Mouse (Mus musculus): Measurements from ENCODE around the gene Olfr458.

DNA sequence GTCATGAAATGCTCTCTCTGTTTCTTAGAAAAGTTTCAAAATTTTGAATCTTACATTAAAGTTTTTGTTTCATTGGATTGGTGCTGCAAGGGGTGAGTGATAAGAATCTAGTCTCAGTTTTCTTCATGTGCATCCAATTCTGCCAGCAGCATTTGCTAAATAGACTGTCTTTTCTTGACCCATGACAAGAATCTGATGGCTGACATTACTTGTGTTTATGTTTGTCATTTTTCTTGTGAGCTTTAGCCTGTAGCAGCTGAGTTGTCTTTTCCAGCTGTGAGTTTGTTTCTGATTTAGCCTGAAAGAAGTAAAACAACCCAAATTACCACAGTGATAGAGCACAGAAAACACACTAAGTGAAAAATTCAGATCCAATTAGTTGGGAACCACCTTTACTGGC is 19.6 kb upstream of the Olfr458 start:
- TF ChIP-seq CTCF (IDR thresholded peaks at IDR 0.05; ENCODE audit: extremely low read depth, insufficient read depth, insufficient read length, insufficient replicate concordance) (no peak), POLR2A (IDR thresholded peaks at IDR 0.05; ENCODE audit: low read depth, low read length) (no peak)

All from spleen, adult 2 months (tissue).